Mouse (Mus musculus) ES-E14 (cell line): ENCODE data around the gene Cubn. TPM values are rescaled to one million over a fixed set of nuclear protein-coding genes. Genes with fewer than 3 reads are reported as not detected.

Source experiments
- DNase-seq: peaks from one replicate; pipeline ENCODE4 v3.0.0-alpha.2; 2013; ENCODE audit warnings: low read depth, low spot score
- H3K27ac ChIP-seq: 2 replicates; pipeline ENCODE4 v1.5.1; 2012; ENCODE audit warnings: low read depth, mild to moderate bottlenecking, low read length, moderate library complexity, mixed read lengths; ENCODE audit not compliant: poor library complexity, insufficient read depth, severe bottlenecking
- H3K36me3 ChIP-seq: 2 replicates; pipeline ENCODE4 v1.6.1; 2012; ENCODE audit warnings: mild to moderate bottlenecking, low read length, moderate library complexity, mixed read lengths; ENCODE audit not compliant: control insufficient read depth, poor library complexity, insufficient read depth, severe bottlenecking
- H3K4me1 ChIP-seq, 2 experiments: fragments of 150-350 bp in 1 of 2; sonication (generic) in 1 of 2; 2 replicates each; pipeline ENCODE4 v1.6.1; 2012; ENCODE audit warnings: low read length in 2 of 2, mild to moderate bottlenecking in 1 of 2, mixed read lengths in 1 of 2; ENCODE audit not compliant: control insufficient read depth in 2 of 2, insufficient read depth in 2 of 2, poor library complexity in 1 of 2
- H3K4me3 ChIP-seq, 2 experiments: fragments of 150-350 bp in 1 of 2; sonication (generic) in 1 of 2; 2 replicates each; pipeline ENCODE4 v1.5.1; 2012; ENCODE audit warnings: low read length in 2 of 2, low read depth in 1 of 2, mild to moderate bottlenecking in 1 of 2, mixed read lengths in 1 of 2; ENCODE audit not compliant: insufficient read depth in 1 of 2, poor library complexity in 1 of 2, severe bottlenecking in 1 of 2
- H3K9ac ChIP-seq: 2 replicates; pipeline ENCODE4 v1.6.1; 2012; ENCODE audit warnings: low read depth, mild to moderate bottlenecking, low read length, mixed read lengths; ENCODE audit not compliant: poor library complexity, insufficient read depth, severe bottlenecking
- H3K9me3 ChIP-seq: fragments of 150-350 bp; sonication (generic); 2 replicates; pipeline ENCODE4 v1.6.1; 2012; ENCODE audit warnings: low read depth, mild to moderate bottlenecking, low read length; ENCODE audit not compliant: control insufficient read depth, insufficient read depth
- CHD2 ChIP-seq: IDR thresholded peaks from 2 replicates; pipeline ENCODE4 v1.6.1; 2014; ENCODE audit warnings: mild to moderate bottlenecking, low read depth, low read length, inconsistent platforms
- HCFC1 ChIP-seq: IDR thresholded peaks from 2 replicates; pipeline ENCODE4 v1.6.1; 2012; ENCODE audit warnings: low read length, inconsistent platforms, borderline replicate concordance; ENCODE audit not compliant: insufficient read depth
- MAFK ChIP-seq: IDR thresholded peaks from 2 replicates; pipeline ENCODE4 v1.6.1; 2014; ENCODE audit warnings: mild to moderate bottlenecking, low read depth, low read length, inconsistent platforms; ENCODE audit not compliant: insufficient read depth
- ZC3H11A ChIP-seq: IDR thresholded peaks from 2 replicates; pipeline ENCODE4 v1.6.1; 2012; ENCODE audit warnings: low read depth, mild to moderate bottlenecking, inconsistent platforms, low read length, borderline replicate concordance
- ZNF384 ChIP-seq: IDR thresholded peaks from 2 replicates; pipeline ENCODE4 v1.6.1; 2012; ENCODE audit warnings: low read depth, low read length, inconsistent platforms
- in situ Hi-C, 2 experiments: fragments of 600-800 bp; cut with MboI; formaldehyde crosslinking; loops; one replicate each; pipeline ENCODE4 v1.15.1; 2025; ENCODE audit warnings: low sequenced_read_pairs in 2 of 2, inconsistent platforms in 1 of 2; ENCODE audit not compliant: unreplicated experiment in 2 of 2
- total RNA-seq: library from RNA; depleted of rRNA; stranded (reverse); fragments of 300-350 nt; gene quantifications from 2 replicates; pipeline ENCODE4 v1.2.3, GENCODE M21; 2012; rRNA removed

Cubn gene
- total RNA-seq, 1 experiment: 18.2 TPM

GRCm38 (mm10) chr2:13234796-13235195 is 256.8 kb downstream of the Cubn start:
- Histone ChIP-seq H3K27ac (no peak overlapping the region), H3K9ac (no peak overlapping the region), H3K36me3 (peaks cover 2% of the 10 kb centered on the region; the same call in 1 of the 2 replicates), H3K4me3 (no peak overlapping the region), H3K4me1 (no peaks in the 10 kb centered on the region), H3K9me3 (no peaks in the 10 kb centered on the region)
- in situ Hi-C loops: no loop called here
- DNase-seq: no peak
- TF ChIP-seq MAFK: no peak
- no peak for TF ChIP-seq CHD2
- TF ChIP-seq HCFC1: no peak
- no peak for TF ChIP-seq ZC3H11A
- no peak for TF ChIP-seq ZNF384

- Histone ChIP-seq H3K9ac (no peak overlapping the region), H3K27ac (no peak overlapping the region), H3K4me1 (no peaks in the 10 kb centered on the region), H3K9me3 (no peaks in the 10 kb centered on the region), H3K36me3 (no peaks in the 10 kb centered on the region), H3K4me3 (no peak overlapping the region)
- TF ChIP-seq ZNF384 (no peak), MAFK (no peak), HCFC1 (no peak), CHD2 (no peak), ZC3H11A (no peak)
- DNase-seq: no peak
- in situ Hi-C loops: no loop called here
Measured at GRCm38 (mm10) chr2:13233902-13234301, 257.7 kb downstream of the Cubn start.

- in situ Hi-C loops: no loop called here
- TF ChIP-seq HCFC1 (no peak), ZNF384 (no peak), MAFK (no peak), ZC3H11A (no peak), CHD2 (no peak)
- no peak overlapping the region for H3K27ac ChIP-seq
- no peaks in the 10 kb centered on the region for H3K36me3 ChIP-seq
- H3K4me1 ChIP-seq: no peaks in the 10 kb centered on the region
- H3K9me3 ChIP-seq: no peaks in the 10 kb centered on the region
- H3K4me3 ChIP-seq: no peak overlapping the region
- no peak overlapping the region for H3K9ac ChIP-seq
- DNase-seq: no peak
Measured at GRCm38 (mm10) chr2:13233254-13233835, 258.3 kb downstream of the Cubn start.

- no peaks in the 10 kb centered on the region for H3K36me3 ChIP-seq
- no peaks in the 10 kb centered on the region for H3K9me3 ChIP-seq
- H3K4me3 ChIP-seq: no peak overlapping the region
- H3K4me1 ChIP-seq: no peaks in the 10 kb centered on the region
- H3K27ac ChIP-seq: no peak overlapping the region
- DNase-seq: no peak
- no peak overlapping the region for H3K9ac ChIP-seq
- in situ Hi-C loops: no loop called here
- TF ChIP-seq ZC3H11A (no peak), HCFC1 (no peak), CHD2 (no peak), MAFK (no peak), ZNF384 (no peak)
Measured at GRCm38 (mm10) chr2:13232305-13232704, 259.3 kb downstream of the Cubn start.

GRCm38 (mm10) chr2:13229686-13230085 is 261.9 kb downstream of the Cubn start:
- no peak overlapping the region for H3K27ac ChIP-seq
- in situ Hi-C loops: no loop called here
- no peaks in the 10 kb centered on the region for H3K9me3 ChIP-seq
- no peaks in the 10 kb centered on the region for H3K4me1 ChIP-seq
- no peak for TF ChIP-seq ZC3H11A
- no peak for TF ChIP-seq HCFC1
- TF ChIP-seq MAFK: no peak
- no peak for TF ChIP-seq CHD2
- TF ChIP-seq ZNF384: no peak
- H3K36me3 ChIP-seq: no peaks in the 10 kb centered on the region
- no peak for DNase-seq
- H3K9ac ChIP-seq: no peak overlapping the region
- H3K4me3 ChIP-seq: no peak overlapping the region

Other genes starting within 250 kb of the Cubn start
- 63.4 and 65.1 TPM in 2 replicates for gene Rsu1, start 220.4 kb downstream of the Cubn start, total RNA-seq
- gene Trdmt1, start 52.9 kb upstream of the Cubn start, total RNA-seq: 5.3 and 7.4 TPM in 2 replicates
- gene Vim, start 82.1 kb upstream of the Cubn start, total RNA-seq: 465 and 1,315 TPM in 2 replicates